ENCODE assay signal across 15 mouse cellular contexts in the genomic region with DNA sequence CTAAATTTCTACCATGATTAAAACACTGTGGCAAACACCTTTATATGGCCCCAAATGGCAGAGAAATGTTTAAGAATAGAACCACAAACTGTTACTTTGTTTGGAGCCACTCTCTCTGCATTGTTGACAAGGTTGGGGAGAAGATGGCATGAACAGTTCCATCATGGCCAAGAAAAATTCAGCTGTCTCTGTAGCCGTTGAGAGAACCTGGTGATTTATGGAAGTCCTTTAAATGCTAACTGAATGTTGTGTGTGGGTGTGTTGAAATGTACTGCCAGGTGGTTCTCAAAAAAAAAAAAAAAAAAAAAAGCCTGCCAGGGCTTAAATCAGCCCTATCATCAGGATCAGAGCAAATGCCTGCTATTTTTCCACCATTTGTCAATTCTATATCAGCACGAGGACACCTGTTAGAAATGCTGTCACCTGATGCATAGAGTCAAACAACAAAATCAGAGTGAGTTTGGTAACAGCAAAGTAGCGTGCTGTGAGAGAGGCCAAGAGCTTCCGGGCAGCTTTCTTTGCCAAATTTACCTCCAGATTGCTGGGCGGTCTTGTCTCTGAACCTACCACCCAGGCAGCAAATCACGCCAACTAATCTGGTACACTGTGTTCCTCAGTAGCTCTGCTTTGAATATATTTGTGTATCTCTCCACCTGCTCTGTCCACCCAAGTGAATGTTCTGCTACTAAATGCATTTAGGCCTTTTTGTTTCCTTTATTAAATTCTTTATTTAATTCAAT.
DNase-seq lines count a peak whose midpoint lies in the region; ATAC-seq and TF ChIP-seq lines count a peak whose summit lies in the region.
"Had no signal": no experiment of that assay in that cellular context is flagged by ENCODE, and none has a peak within 500 bp of the region (broad histone marks: within the 10 kb centered on the region; RNA-seq: fewer than 3 reads in every experiment).

No protein-coding gene starts in this region.

- no peaks in the 10 kb centered on the region for H3K9me3 ChIP-seq in midbrain, embryonic 10.5 days (replicated peaks)
- no peaks in the 10 kb centered on the region for H3K9me3 ChIP-seq in intestine, postnatal 0 days (ENCODE audit: control insufficient read depth)
- H3K9me3 ChIP-seq: lung, embryonic 15.5 days had no signal

- H3K27me3 ChIP-seq in midbrain, embryonic 10.5 days (ENCODE audit: low read depth, poor library complexity, severe bottlenecking), result no peaks in the 10 kb centered on the region
- H3K27me3 ChIP-seq in intestine, postnatal 0 days (replicated peaks; ENCODE audit: control insufficient read depth, insufficient read depth, low read length), result no peaks in the 10 kb centered on the region
- H3K27me3 ChIP-seq: lung, embryonic 15.5 days; megakaryocyte, embryonic 14.5 days had no signal

- peak; percentile 69 for DNase-seq in right cerebral cortex, adult 18-20 months
- DNase-seq in right cerebral cortex, postnatal 4 days, result no peak
- DNase-seq in cerebellum, adult 9-11 months, result peak; percentile 97
- peak; percentile 77 to 78 for DNase-seq in layer of hippocampus, adult 8-10 months (ENCODE audit: low spot score in 2 of 2)
- peak; percentile 46 to 71 for DNase-seq in right cerebral cortex, postnatal 36 days (ENCODE audit: low spot score in 2 of 2)
- DNase-seq in midbrain, embryonic 10.5 days (ENCODE audit: low spot score), result no peak
- DNase-seq: adrenal gland, postnatal 25 days; heart, postnatal 36 days; kidney, postnatal 10 days; liver had no signal

- ATAC-seq in intestine, postnatal 0 days, result no peak

- H3K27ac ChIP-seq in midbrain, embryonic 10.5 days (replicated peaks), result no peak overlapping the region
- H3K27ac ChIP-seq in intestine, postnatal 0 days (ENCODE audit: low read depth, low read length), result no peak overlapping the region
- H3K27ac ChIP-seq: lung, embryonic 15.5 days had no signal

- no peak overlapping the region for H3K4me3 ChIP-seq in midbrain, embryonic 10.5 days
- no peak overlapping the region for H3K4me3 ChIP-seq in intestine, postnatal 0 days (ENCODE audit: low read depth, low read length)
- H3K4me3 ChIP-seq: erythroblast, embryonic 14.5 days; lung, embryonic 15.5 days; megakaryocyte, embryonic 14.5 days had no signal

- H3K9ac ChIP-seq in intestine, postnatal 0 days (ENCODE audit: low read depth, low read length), result no peak overlapping the region
- H3K9ac ChIP-seq: lung, embryonic 15.5 days had no signal

- WGBS in midbrain, embryonic 10.5 days, result 89% methylated on average over 6 of the region's 6 CpGs
- 73% methylated on average over 6 of the region's 6 CpGs for WGBS in intestine, postnatal 0 days

- no peaks in the 10 kb centered on the region for H3K36me3 ChIP-seq in midbrain, embryonic 10.5 days
- H3K36me3 ChIP-seq in intestine, postnatal 0 days (ENCODE audit: control insufficient read depth, insufficient read depth), result no peaks in the 10 kb centered on the region
- H3K36me3 ChIP-seq: G1E; lung, embryonic 15.5 days had no signal

- no peak for TF ChIP-seq CTCF in intestine, postnatal 0 days (IDR thresholded peaks at IDR 0.05; ENCODE audit: low read depth)

- H3K4me1 ChIP-seq in midbrain, embryonic 10.5 days, result peaks cover 4% of the 10 kb centered on the region
- H3K4me1 ChIP-seq in intestine, postnatal 0 days (replicated peaks; ENCODE audit: control insufficient read depth, insufficient read depth, low read length), result no peaks in the 10 kb centered on the region
- H3K4me1 ChIP-seq: lung, embryonic 15.5 days; megakaryocyte, embryonic 14.5 days had no signal

- H3K4me2 ChIP-seq in intestine, postnatal 0 days (replicated peaks; ENCODE audit: low read depth), result no peak overlapping the region
- H3K4me2 ChIP-seq: lung, embryonic 15.5 days had no signal

Comparison
In these comparisons a context has a peak if more than half of its experiments do, and no peak if none do; other contexts are left out.
1. DNase-seq: peak in right cerebral cortex, adult 18-20 months (single experiment), cerebellum, adult 9-11 months (single experiment), layer of hippocampus, adult 8-10 months (2 of 2) and right cerebral cortex, postnatal 36 days (2 of 2); none in right cerebral cortex, postnatal 4 days (single experiment) and midbrain, embryonic 10.5 days (single experiment).